Mouse (Mus musculus): Measurements from ENCODE around the gene Eif4b.
A peak's percentile ranks its signal among the peaks of the same experiment; 100 is the strongest.

Gene Eif4b

DNA sequence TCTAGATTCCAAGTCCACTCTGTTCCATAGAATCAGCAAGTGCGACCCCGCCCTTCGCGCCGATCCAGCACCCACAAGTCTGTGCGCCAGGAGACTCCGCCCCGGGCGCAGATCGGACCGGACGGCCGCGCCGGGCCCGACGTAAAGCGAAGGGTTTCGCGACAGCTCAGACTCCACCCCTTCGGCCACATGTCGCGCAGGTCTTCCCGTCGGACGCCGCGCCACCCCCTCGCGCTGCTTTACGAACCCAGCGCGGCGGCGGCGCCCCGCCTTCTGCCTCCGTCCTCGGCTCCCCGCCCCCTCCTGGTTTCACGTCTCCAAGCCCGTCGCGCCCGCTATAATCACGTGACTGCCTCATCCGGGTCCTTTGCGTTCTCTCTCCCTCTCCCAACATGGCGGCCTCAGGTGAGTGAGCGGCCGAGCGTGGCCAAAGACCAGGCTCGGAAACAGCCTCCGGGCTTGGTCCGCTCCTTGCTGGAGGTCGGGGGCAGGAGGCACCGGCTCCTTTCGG lies at the start of gene Eif4b:
Gene Eif4b, plus strand, starts transcription at position 215 of the 511 bp plus-strand sequence.
- peak; percentile 99 to 100 for DNase-seq (ENCODE audit: low spot score in 2 of 2)

- no peak for DNase-seq (ENCODE audit: low spot score in 2 of 2)
Measured at GRCm38 (mm10) chr15:102023888-102024287, 49.7 kb upstream of the Eif4b start.

- no peak for DNase-seq (ENCODE audit: low spot score in 2 of 2)
Measured at GRCm38 (mm10) chr15:102025136-102025872, 48.3 kb upstream of the Eif4b start.

DNA sequence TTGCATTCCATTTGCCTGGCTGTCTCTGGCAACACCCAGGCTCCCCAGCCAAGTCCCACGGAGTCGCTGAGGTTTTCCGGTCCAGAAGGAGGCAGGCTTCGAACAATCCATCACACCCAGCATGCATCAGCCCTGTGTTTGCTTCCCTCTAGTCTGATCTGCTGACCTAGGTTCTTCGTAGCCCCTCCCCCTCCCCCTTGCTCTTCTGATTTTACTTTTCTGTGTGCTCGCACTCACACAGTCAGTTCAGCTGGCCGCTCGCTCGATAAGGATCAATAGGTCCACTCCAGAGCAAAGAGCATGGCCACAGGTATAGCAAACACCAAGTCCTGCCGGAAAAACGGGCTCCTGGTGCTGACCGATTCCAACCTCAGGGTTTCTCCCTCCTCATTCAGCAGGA lies 47.1 kb upstream of the Eif4b start:
- no peak for DNase-seq (ENCODE audit: low spot score in 2 of 2)

DNA sequence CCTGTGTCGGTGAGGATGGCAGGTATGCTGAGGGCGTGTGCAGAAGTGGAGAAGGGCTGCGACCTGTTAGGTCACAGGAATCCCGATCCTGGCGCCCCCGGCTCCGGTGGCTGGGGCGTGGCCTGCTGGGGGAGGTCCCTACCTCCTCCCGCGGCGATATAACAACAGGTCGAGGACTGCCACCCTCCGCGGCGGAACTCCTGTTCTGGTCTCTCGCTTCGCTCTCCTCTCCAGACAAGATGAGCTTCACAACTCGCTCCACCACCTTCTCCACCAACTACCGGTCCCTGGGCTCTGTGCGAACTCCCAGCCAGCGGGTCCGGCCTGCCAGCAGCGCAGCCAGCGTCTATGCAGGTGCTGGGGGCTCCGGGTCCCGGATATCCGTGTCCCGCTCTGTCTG lies 45.5 kb upstream of the Eif4b start, which contains the start of gene Krt18:
Gene Krt18, plus strand, starts transcription at position 141 of the 400 bp plus-strand sequence.
- peak in 1 of 2 experiments; percentile 46 for DNase-seq (ENCODE audit: low spot score in 2 of 2)

- no peak for DNase-seq (ENCODE audit: low spot score in 2 of 2)
Measured at GRCm38 (mm10) chr15:102034121-102035053, 39.2 kb upstream of the Eif4b start.

- DNase-seq (ENCODE audit: low spot score in 2 of 2): no peak
Measured at GRCm38 (mm10) chr15:102040277-102040676, 33.3 kb upstream of the Eif4b start.

GRCm38 (mm10) chr15:102041951-102042350 lies 31.6 kb upstream of the Eif4b start:
- no peak for DNase-seq (ENCODE audit: low spot score in 2 of 2)

GRCm38 (mm10) chr15:102044745-102045144 lies 28.8 kb upstream of the Eif4b start:
- no peak for DNase-seq (ENCODE audit: low spot score in 2 of 2)

DNA sequence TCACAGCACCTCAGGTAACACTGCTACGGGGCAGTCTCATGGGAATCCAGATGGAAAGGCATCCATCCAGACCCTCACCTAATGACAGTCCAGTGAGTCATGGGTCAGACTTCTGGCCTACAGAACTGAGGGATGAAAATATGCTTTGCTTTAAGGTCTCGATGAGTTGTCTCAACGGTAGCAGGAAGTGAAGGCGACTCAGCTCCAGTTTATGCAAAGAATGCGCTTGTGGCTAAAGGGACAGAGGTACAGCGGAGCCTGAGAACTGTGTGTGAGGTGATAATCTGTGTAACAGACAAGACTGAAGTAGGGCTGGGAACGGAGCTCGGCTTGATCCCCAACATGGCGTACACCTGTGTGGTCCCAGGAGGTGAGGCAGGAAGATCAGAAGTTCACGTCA lies 27.9 kb upstream of the Eif4b start:
- DNase-seq (ENCODE audit: low spot score in 2 of 2): no peak

GRCm38 (mm10) chr15:102048006-102048405 lies 25.6 kb upstream of the Eif4b start:
- DNase-seq (ENCODE audit: low spot score in 2 of 2): no peak

- no peak for DNase-seq (ENCODE audit: low spot score in 2 of 2)
Measured at GRCm38 (mm10) chr15:102049871-102050270, 23.7 kb upstream of the Eif4b start.

DNA sequence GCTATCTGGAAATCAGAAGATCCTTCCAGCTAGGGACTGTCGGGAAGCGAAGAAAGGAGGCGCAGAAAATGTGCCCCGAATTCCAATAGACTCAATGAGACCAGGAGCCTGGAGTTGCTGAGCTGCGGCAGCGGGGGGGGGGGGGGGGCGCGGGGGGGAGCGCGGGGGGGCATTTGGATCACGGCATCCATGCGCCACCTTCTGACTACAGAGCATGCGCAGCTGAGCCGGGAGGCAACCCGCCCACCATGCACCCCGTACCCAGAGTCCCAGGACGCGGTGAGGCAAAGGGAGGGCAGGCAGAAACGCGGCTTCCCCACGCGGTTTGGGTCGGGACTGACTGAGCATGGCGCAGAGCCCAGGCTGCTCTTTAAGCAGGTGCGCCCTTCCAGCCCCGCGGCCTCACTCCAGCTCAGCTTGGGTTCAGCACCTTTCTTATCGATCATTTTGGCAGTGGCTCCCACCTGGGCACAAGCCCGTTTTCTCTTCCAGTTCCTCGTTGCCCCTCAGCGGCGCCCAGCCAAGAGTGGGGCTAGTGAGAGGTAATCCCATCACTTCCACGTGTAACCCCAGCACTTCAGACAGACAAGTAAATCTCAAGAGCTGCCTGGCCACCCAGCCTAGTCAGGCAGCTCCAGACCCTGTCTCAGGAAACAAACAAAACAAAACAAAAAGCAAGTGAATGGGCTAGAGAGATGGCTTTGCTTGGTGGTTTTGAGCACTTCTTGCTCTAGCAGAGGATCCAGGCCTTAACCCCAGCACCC lies 21.5 kb upstream of the Eif4b start:
- DNase-seq (ENCODE audit: low spot score in 2 of 2): peak; percentile 39 to 66

- no peak for DNase-seq (ENCODE audit: low spot score in 2 of 2)
Measured at GRCm38 (mm10) chr15:102056495-102057174, 16.9 kb upstream of the Eif4b start.

GRCm38 (mm10) chr15:102065661-102066325 lies 7.8 kb upstream of the Eif4b start:
- DNase-seq (ENCODE audit: low spot score in 2 of 2): peak; percentile 89 to 96

DNA sequence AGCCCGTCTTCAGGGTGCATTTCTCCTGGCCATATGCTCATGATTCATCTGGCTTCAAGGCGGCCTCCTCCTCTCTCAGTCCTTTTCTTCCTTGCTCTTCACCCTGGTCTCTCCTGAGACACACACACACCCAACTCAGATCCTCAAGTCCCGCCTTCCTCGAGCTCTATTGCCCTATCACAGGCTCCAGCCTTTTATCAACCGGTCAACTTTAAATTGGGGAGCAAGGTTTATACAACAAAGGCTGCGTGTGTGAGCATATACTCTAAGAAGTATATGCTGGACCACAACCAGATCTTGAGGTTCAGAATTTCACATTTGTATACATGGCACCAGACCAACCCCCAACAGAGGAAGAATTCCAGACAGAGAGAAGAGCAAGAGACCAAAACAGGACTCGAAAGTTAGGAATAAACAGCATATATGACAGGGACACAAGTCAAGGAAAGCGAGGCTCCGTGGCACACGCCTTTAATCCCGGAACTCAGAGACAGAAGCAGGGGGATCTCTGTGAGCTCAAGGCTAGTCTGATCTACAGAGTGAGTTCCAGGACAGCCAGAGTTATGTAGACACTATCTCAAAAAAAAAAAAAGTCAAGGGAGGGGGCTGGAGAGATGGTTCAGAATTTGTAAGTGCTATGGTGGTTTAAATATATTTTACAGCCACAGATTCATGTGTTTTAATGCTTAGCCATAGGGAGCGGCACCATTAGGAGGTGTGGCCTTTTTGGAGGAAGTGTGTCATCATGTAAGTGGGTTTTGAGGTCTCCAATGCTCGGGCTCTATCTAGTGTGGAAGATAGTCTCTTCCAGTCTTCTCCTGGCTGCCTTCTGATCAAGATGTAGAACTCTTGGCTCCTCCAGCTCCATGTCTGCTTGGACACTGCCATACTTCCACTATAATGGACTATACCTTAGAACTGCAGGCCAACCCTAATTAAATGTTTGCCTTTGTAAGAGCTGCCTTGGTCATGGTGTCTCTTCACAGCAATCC lies 2.8 kb upstream of the Eif4b start:
- no peak for DNase-seq (ENCODE audit: low spot score in 2 of 2)

DNA sequence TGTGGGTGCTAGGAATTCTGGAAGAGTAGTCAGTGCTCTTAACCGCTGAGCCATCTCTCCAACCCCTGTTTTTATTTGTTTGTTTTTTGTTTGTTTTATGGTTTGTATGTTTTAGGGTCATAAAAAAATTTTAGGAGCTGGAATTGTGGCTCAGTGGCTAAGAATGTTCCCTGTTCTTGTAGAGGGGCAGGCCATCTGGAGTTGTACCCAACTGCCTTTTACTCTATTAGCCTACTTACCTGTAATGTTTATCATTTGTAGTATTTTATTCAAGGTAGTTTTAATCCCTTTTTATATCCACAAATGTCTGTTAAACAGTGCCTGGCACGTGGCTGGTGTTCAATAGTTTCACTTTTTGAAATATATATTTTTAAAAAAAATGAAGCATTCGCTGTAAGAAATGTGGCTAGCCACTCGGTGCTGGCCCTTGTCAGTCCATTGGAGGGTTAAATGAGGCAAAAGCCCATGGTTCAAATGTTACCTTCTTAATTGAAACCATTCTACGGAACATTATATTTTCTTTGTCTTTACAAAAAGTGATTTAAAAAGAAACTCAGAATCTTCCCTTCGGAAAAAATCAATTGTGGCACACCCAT lies 512 bp upstream of the Eif4b start:
- DNase-seq (ENCODE audit: low spot score in 2 of 2): no peak

DNA sequence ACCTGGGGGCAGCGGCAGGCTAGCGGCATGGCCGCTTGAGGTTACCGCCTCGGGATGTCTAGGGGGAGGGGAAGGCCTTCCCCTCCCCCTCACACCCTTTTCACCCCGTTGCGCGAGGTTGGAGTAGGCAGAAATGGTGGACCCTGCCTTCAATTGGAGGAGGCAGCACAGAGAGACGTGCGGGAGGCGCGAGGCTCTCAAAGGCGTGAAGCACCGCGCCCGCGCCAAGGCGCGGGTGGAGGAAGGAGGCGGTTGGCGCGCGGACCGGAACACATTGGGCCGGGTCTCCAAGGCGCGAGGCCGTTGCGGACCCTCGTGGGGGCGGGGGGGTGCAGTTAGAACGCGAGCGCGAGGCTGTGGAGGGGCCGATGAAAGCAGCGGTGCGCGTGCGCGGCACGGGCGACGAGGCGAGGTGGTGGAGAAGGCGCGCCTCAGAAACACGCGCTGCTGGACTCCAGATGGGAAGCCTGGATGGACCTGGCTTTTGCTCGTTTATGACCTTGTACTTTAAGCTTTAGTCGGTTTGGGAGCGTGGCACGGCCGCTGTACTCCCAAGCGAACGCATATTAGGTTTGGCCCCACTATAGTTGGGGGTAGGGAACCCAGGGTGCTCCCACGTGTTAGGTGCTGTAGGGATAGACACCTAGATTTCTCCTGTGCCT lies 628 bp downstream of the Eif4b start:
- peak; percentile 63 to 69 for DNase-seq (ENCODE audit: low spot score in 2 of 2)

All from urinary bladder, postnatal 4 days (tissue).